Mouse (Mus musculus) ES-Bruce4 (cell line): ENCODE measurements around the gene Hdac9. TPM values are rescaled to one million over a fixed set of nuclear protein-coding genes. Genes with fewer than 3 reads are reported as not detected.

Source experiments
- H3K27ac ChIP-seq: 2 replicates; pipeline ENCODE4 v1.5.1; 2012; ENCODE audit warnings: low read length, inconsistent platforms; ENCODE audit not compliant: insufficient read depth
- H3K27me3 ChIP-seq: 2 replicates; pipeline ENCODE4 v1.6.1; 2012; ENCODE audit warnings: mild to moderate bottlenecking, low read length, inconsistent platforms; ENCODE audit not compliant: control insufficient read depth, poor library complexity, insufficient read depth, severe bottlenecking
- H3K36me3 ChIP-seq: 2 replicates; pipeline ENCODE4 v1.6.1; 2012; ENCODE audit warnings: inconsistent platforms, mild to moderate bottlenecking, low read length, moderate library complexity; ENCODE audit not compliant: control insufficient read depth, poor library complexity, insufficient read depth, severe bottlenecking
- H3K4me1 ChIP-seq: one replicate; pipeline ENCODE4 v1.8.1; 2011; ENCODE audit warnings: low read length; ENCODE audit not compliant: control insufficient read depth, insufficient read depth
- H3K4me3 ChIP-seq: 2 replicates; pipeline ENCODE4 v1.5.1; 2011; ENCODE audit warnings: low read depth, mild to moderate bottlenecking, low read length
- H3K9ac ChIP-seq: 2 replicates; pipeline ENCODE4 v1.6.1; 2012; ENCODE audit warnings: low read depth, mild to moderate bottlenecking, inconsistent platforms; ENCODE audit not compliant: poor library complexity, severe bottlenecking
- H3K9me3 ChIP-seq: replicated peaks from 2 replicates; pipeline ENCODE4 v1.6.1; 2012; ENCODE audit warnings: mild to moderate bottlenecking, low read length, inconsistent platforms; ENCODE audit not compliant: control insufficient read depth, poor library complexity, insufficient read depth, severe bottlenecking
- CTCF ChIP-seq: IDR thresholded peaks from one replicate; pipeline ENCODE4 v1.8.1; 2011; ENCODE audit warnings: low read depth, low read length
- EP300 ChIP-seq: IDR thresholded peaks from 2 replicates; pipeline ENCODE4 v1.6.1; 2011; ENCODE audit warnings: low read depth, low read length; ENCODE audit not compliant: insufficient read depth
- POLR2A ChIP-seq: IDR thresholded peaks from one replicate; pipeline ENCODE4 v1.8.1; 2011; ENCODE audit warnings: low read length; ENCODE audit not compliant: insufficient read depth
- polyA plus RNA-seq: library from polyadenylated mRNA; stranded (reverse); fragments of >200 nt; gene quantifications from 2 replicates; pipeline ENCODE4 v1.2.4, GENCODE M21; 2011; ENCODE audit warnings: low read depth; ENCODE audit not compliant: missing spikeins, insufficient read depth, insufficient read length

The Hdac9 gene
- polyA plus RNA-seq, 1 experiment = 1.6 TPM

DNA sequence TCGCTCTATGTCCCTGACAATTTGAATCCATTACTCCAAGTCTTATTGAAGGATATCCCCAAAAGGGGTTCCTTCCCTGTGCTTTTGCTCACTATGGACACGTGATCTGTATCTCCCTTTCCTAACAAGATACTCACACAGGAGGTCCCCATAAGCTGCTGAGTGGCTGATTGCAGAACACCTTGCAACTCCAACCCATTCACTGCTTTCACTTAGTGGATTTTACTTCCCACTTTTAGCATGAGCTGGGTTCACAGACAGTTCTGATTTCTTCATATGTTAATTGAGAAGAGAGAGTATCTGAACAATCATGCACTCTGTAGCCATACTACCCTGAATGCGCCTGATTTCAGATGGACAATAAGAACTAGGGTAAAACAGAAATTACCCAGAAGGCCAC, 740.1 kb downstream of the Hdac9 start:
- Histone ChIP-seq H3K9me3 (no peaks in the 10 kb centered on the region), H3K36me3 (no peaks in the 10 kb centered on the region), H3K27me3 (no peaks in the 10 kb centered on the region), H3K4me3 (no peak overlapping the region), H3K4me1 (no peaks in the 10 kb centered on the region), H3K9ac (no peak overlapping the region), H3K27ac (no peak overlapping the region)
- TF ChIP-seq CTCF (no peak), EP300 (no peak), POLR2A (no peak)

DNA sequence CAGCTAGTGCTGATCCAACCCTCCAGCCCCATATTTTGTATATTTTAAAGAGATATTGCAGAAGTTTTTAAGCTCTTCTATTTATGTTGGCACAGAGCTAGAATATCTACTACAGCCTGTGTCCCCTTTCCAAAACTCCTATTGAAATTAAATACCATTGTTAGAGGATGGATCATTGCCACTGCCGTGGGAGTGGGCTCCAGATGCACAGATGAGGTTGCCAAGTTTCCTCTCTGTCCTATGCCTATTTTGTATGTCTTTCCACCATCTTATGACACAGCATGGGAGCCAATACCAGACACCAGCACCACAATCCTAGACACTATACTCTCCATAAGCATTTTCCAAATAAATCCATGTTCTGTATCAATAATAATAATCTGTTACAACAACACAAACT, 743.9 kb downstream of the Hdac9 start:
- Histone ChIP-seq H3K27ac (no peak overlapping the region), H3K4me1 (no peaks in the 10 kb centered on the region), H3K9ac (no peak overlapping the region), H3K27me3 (no peaks in the 10 kb centered on the region), H3K4me3 (no peak overlapping the region), H3K9me3 (no peaks in the 10 kb centered on the region), H3K36me3 (no peaks in the 10 kb centered on the region)
- no peak for TF ChIP-seq CTCF
- no peak for TF ChIP-seq EP300
- TF ChIP-seq POLR2A = no peak

DNA sequence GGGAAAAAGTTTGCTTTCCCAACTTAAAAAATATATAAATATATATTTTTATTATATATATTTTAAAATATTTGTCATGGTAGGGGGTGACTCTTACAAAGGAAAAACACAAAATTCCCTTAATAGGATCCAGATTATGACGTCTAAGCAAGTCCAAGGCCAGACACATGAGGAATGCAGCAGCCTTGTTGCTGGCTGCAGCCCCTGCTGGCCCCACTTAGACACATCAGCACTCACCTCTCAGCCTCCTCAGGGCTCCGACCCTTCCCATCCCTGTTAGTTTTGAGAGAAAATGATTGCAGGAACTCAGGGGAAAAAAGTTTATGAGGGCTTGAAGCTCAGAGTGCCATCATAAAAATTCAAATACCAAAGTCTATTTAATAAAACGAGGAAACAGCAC, 746.3 kb downstream of the Hdac9 start:
- H3K9me3 ChIP-seq = no peaks in the 10 kb centered on the region
- H3K9ac ChIP-seq = no peak overlapping the region
- no peak overlapping the region for H3K27ac ChIP-seq
- H3K4me1 ChIP-seq = no peaks in the 10 kb centered on the region
- H3K27me3 ChIP-seq = no peaks in the 10 kb centered on the region
- TF ChIP-seq POLR2A (no peak), CTCF (no peak), EP300 (no peak)
- no peaks in the 10 kb centered on the region for H3K36me3 ChIP-seq
- no peak overlapping the region for H3K4me3 ChIP-seq

DNA sequence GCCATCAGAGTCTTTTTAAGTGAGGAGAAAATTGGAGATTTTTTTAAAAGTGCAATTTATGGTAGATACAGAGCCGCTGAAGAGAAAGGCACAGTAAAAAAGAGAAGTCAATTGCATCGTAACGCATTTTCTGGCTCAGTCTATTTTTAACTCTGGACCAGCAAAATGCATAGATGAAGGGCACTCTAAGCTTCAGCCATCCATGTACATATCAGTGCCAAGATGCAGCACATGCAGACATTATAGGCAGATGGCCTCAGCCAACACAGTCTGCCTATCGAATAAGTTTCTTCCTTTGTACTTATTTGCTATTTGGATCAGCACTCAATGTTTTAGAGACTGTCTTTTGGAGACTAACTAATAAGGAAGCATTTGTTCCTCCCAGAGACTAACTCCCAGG, 751.2 kb downstream of the Hdac9 start:
- no peak overlapping the region for H3K4me3 ChIP-seq
- no peak for TF ChIP-seq POLR2A
- no peak for TF ChIP-seq CTCF
- no peak for TF ChIP-seq EP300

DNA sequence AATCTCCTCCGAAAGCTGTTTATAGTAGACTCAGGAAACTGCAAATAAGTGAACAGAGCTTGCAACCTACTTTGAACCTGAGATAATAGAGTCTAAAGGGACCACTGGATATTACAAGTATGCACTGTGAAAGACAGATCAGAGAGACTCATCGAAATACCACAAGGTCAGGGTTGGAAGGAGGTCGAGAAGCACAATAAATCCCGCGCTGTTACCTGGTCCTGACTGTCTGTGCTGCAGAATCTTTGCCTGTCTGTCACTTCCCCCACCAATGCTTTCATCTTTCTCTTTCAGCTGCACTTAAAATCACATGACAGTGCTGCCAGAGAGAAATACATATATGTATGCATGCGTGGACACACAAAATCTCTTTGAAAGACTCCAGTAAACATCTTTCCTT, 760.6 kb downstream of the Hdac9 start:
- H3K27ac ChIP-seq = no peak overlapping the region
- H3K4me1 ChIP-seq = no peaks in the 10 kb centered on the region
- no peaks in the 10 kb centered on the region for H3K36me3 ChIP-seq
- no peaks in the 10 kb centered on the region for H3K9me3 ChIP-seq
- no peak overlapping the region for H3K9ac ChIP-seq
- no peak for TF ChIP-seq CTCF
- TF ChIP-seq EP300 = no peak
- no peaks in the 10 kb centered on the region for H3K27me3 ChIP-seq
- H3K4me3 ChIP-seq = no peak overlapping the region

More for the DNA sequence above, 751.2 kb downstream of the Hdac9 start:
- Histone ChIP-seq H3K9me3 (no peaks in the 10 kb centered on the region), H3K9ac (no peak overlapping the region), H3K27me3 (no peaks in the 10 kb centered on the region), H3K4me1 (no peaks in the 10 kb centered on the region), H3K27ac (no peak overlapping the region), H3K36me3 (no peaks in the 10 kb centered on the region)

DNA sequence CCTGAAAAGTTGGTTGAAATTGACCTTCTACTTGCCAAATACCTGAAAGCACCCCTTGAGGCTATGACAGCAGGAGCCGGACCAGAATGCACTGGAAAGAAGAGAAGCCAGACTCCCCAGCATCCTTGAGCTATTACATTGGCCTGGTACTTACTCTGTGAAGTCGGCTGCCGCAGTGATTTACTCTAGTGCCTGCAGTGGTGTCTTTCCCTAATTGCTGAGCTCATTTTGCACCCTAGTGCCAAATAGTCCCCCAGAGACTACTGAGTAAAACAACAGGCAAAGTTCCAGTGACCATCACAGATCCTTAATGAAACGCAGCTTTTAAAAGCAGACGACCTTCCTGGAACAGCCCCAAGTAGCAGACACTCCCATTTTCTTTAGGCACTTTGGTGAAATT, 761.2 kb downstream of the Hdac9 start:
- Histone ChIP-seq H3K4me1 (no peaks in the 10 kb centered on the region), H3K9ac (no peak overlapping the region), H3K27me3 (no peaks in the 10 kb centered on the region), H3K36me3 (no peaks in the 10 kb centered on the region), H3K27ac (no peak overlapping the region), H3K9me3 (no peaks in the 10 kb centered on the region), H3K4me3 (no peak overlapping the region)
- TF ChIP-seq EP300 = no peak
- no peak for TF ChIP-seq CTCF
- no peak for TF ChIP-seq POLR2A
